Mouse (Mus musculus) CH12.LX (cell line): ENCODE results near the gene Gm26558. TPM values are rescaled to one million over a fixed set of nuclear protein-coding genes. Genes with fewer than 3 reads are reported as not detected.

ENCODE experiments used
- DNase-seq: peaks from one replicate; pipeline ENCODE4 v3.0.0-alpha.2; 2013; ENCODE audit errors: extremely low read depth
- H3K27ac ChIP-seq: 2 replicates; pipeline ENCODE4 v1.5.1; 2012; ENCODE audit warnings: low read depth, mild to moderate bottlenecking, control low read depth, moderate library complexity; ENCODE audit not compliant: insufficient read depth
- H3K27me3 ChIP-seq: replicated peaks from 2 replicates; pipeline ENCODE3; 2012; ENCODE audit warnings: inconsistent platforms
- H3K36me3 ChIP-seq, 2 experiments: replicated peaks in 1 of 2; 2 replicates each; pipeline versions ENCODE3 to v1.6.1; 2012; ENCODE audit warnings: inconsistent platforms in 1 of 2, low read length in 1 of 2, mild to moderate bottlenecking in 1 of 2, mixed read lengths in 1 of 2, moderate library complexity in 1 of 2; ENCODE audit not compliant: control insufficient read depth in 1 of 2, insufficient read depth in 1 of 2
- H3K4me1 ChIP-seq, 2 experiments: 2 replicates each; pipeline ENCODE4 v1.6.1; 2012; ENCODE audit warnings: inconsistent platforms in 1 of 2, moderate library complexity in 1 of 2; ENCODE audit not compliant: insufficient read depth in 2 of 2, control insufficient read depth in 1 of 2
- H3K4me2 ChIP-seq: 2 replicates; pipeline ENCODE4 v1.6.1; 2012; ENCODE audit warnings: low read depth, mild to moderate bottlenecking, control low read depth; ENCODE audit not compliant: poor library complexity, insufficient read depth, severe bottlenecking
- H3K4me3 ChIP-seq, 3 experiments: fragments of 150-350 bp in 1 of 3; sonication (generic) in 1 of 3; replicated peaks in 1 of 3; 2 replicates each; pipeline versions ENCODE3 to v1.5.1; 2011 to 2012; ENCODE audit warnings: low read depth in 2 of 3, low read length in 2 of 3, mild to moderate bottlenecking in 2 of 3, moderate library complexity in 2 of 3, control low read depth in 1 of 3, improper control_type of control experiment in 1 of 3, inconsistent platforms in 1 of 3, mixed read lengths in 1 of 3; ENCODE audit not compliant: poor library complexity in 1 of 3
- H3K79me2 ChIP-seq: replicated peaks from 2 replicates; pipeline ENCODE4 v1.6.1; 2012; ENCODE audit warnings: mild to moderate bottlenecking, moderate library complexity; ENCODE audit not compliant: control insufficient read depth, poor library complexity, insufficient read depth, severe bottlenecking; ENCODE audit errors: extremely low read depth
- H3K9ac ChIP-seq: 2 replicates; pipeline ENCODE4 v1.6.1; 2012; ENCODE audit warnings: low read depth, mild to moderate bottlenecking, control low read depth, moderate library complexity; ENCODE audit not compliant: insufficient read depth
- H3K9me3 ChIP-seq: replicated peaks from 2 replicates; pipeline ENCODE3; 2012; ENCODE audit warnings: low read length, inconsistent platforms, mixed read lengths
- BHLHE40 ChIP-seq: IDR thresholded peaks from 2 replicates; pipeline ENCODE4 v1.6.1; 2011; ENCODE audit warnings: mild to moderate bottlenecking, low read depth, low read length, improper control_type of control experiment
- CHD2 ChIP-seq: IDR thresholded peaks from 2 replicates; pipeline ENCODE4 v1.6.1; 2011; ENCODE audit warnings: low read length, improper control_type of control experiment
- CTCF ChIP-seq, 2 experiments: IDR thresholded peaks in 1 of 2; conservative IDR thresholded peaks in 1 of 2; 2 replicates each; pipeline ENCODE4 v1.5.1; 2011 to 2012; ENCODE audit warnings: low read depth in 2 of 2, low read length in 2 of 2, improper control_type of control experiment in 1 of 2, inconsistent platforms in 1 of 2, mild to moderate bottlenecking in 1 of 2, moderate library complexity in 1 of 2
- EP300 ChIP-seq: IDR thresholded peaks from 2 replicates; pipeline ENCODE4 v1.6.1; 2011; ENCODE audit warnings: low read length, improper control_type of control experiment
- HCFC1 ChIP-seq: IDR thresholded peaks from 2 replicates; pipeline ENCODE4 v1.6.1; 2012; ENCODE audit warnings: low read depth, mild to moderate bottlenecking, inconsistent platforms, low read length, improper control_type of control experiment
- IRF4 ChIP-seq: IDR thresholded peaks from 2 replicates; pipeline ENCODE4 v1.6.1; 2014; ENCODE audit warnings: low read depth, mild to moderate bottlenecking, inconsistent platforms, low read length, improper control_type of control experiment
- JUN ChIP-seq: IDR thresholded peaks from 2 replicates; pipeline ENCODE4 v1.6.1; 2011; ENCODE audit warnings: low read depth, mild to moderate bottlenecking, low read length, improper control_type of control experiment, moderate library complexity; ENCODE audit not compliant: insufficient read depth
- JUND ChIP-seq: conservative IDR thresholded peaks from 2 replicates; pipeline ENCODE4 v1.6.1; 2011; ENCODE audit warnings: low read depth, low read length, improper control_type of control experiment
- MAFK ChIP-seq: IDR thresholded peaks from 2 replicates; pipeline ENCODE4 v1.6.1; 2011; ENCODE audit warnings: low read length, improper control_type of control experiment; ENCODE audit not compliant: insufficient replicate concordance
- MAX ChIP-seq: IDR thresholded peaks from 2 replicates; pipeline ENCODE4 v1.6.1; 2011; ENCODE audit warnings: low read length, improper control_type of control experiment
- MAZ ChIP-seq: IDR thresholded peaks from 2 replicates; pipeline ENCODE4 v1.6.1; 2012; ENCODE audit warnings: low read depth, mild to moderate bottlenecking, inconsistent platforms, low read length, improper control_type of control experiment, moderate library complexity
- NELFE ChIP-seq: IDR thresholded peaks from 2 replicates; pipeline ENCODE4 v1.6.1; 2011; ENCODE audit warnings: low read depth, low read length, improper control_type of control experiment
- NRF1 ChIP-seq: IDR thresholded peaks from 2 replicates; pipeline ENCODE4 v1.6.1; 2014; ENCODE audit warnings: low read depth, mild to moderate bottlenecking, inconsistent platforms, low read length, improper control_type of control experiment, moderate library complexity
- PAX5 ChIP-seq: IDR thresholded peaks from 2 replicates; pipeline ENCODE4 v1.6.1; 2012; ENCODE audit warnings: low read length, inconsistent platforms, mixed read lengths
- RAD21 ChIP-seq: IDR thresholded peaks from 2 replicates; pipeline ENCODE4 v1.6.1; 2011; ENCODE audit warnings: low read depth, mild to moderate bottlenecking, low read length, improper control_type of control experiment, moderate library complexity
- USF1 ChIP-seq: IDR thresholded peaks from 2 replicates; pipeline ENCODE4 v1.6.1; 2014; ENCODE audit warnings: low read depth, mild to moderate bottlenecking, inconsistent platforms, low read length, improper control_type of control experiment
- ZC3H11A ChIP-seq: IDR thresholded peaks from 2 replicates; pipeline ENCODE4 v1.6.1; 2012; ENCODE audit warnings: low read depth, mild to moderate bottlenecking, inconsistent platforms, low read length, improper control_type of control experiment
- ZMIZ1 ChIP-seq: IDR thresholded peaks from 2 replicates; pipeline ENCODE4 v1.6.1; 2012; ENCODE audit warnings: low read depth, mild to moderate bottlenecking, inconsistent platforms, low read length, improper control_type of control experiment
- ZNF384 ChIP-seq: IDR thresholded peaks from 2 replicates; pipeline ENCODE4 v1.6.1; 2012; ENCODE audit warnings: low read depth, low read length, improper control_type of control experiment, inconsistent platforms
- dilution Hi-C: fragments of 300-500 bp; cut with MboI; formaldehyde crosslinking; loops from 2 replicates; pipeline ENCODE4 v1.14.3; 2020; ENCODE audit warnings: low sequenced_read_pairs; ENCODE audit not compliant: extremely low pct_unique_long_range_greater_than_20kb, extremely low pct_ligation_motif_present
- in situ Hi-C: fragments of 300-500 bp; cut with MboI; formaldehyde crosslinking; loops from 3 replicates; pipeline ENCODE4 v1.14.3; 2019; ENCODE audit warnings: low sequenced_read_pairs, low pct_ligation_motif_present, low pct_unique_long_range_greater_than_20kb, mixed read lengths
- polyA plus RNA-seq: library from polyadenylated mRNA; unstranded; fragments of >175 nt; gene quantifications from 2 replicates; pipeline ENCODE4 v1.2.1, GENCODE M21; 2012; ENCODE audit warnings: low read depth; ENCODE audit not compliant: insufficient read length
- total RNA-seq, 2 experiments: library from RNA; depleted of rRNA; stranded (reverse); fragments of 300-350 nt in 1 of 2; fragments of >200 nt in 1 of 2; gene quantifications; 2 replicates each; pipeline ENCODE4 v1.2.3; 2012 to 2014

Gm26558 gene
- total and polyA plus RNA-seq, 3 experiments: 0.64 TPM; not detected in 2

- no peak for TF ChIP-seq ZC3H11A
- no peak; the same call in 1 of the 2 replicates for TF ChIP-seq ZNF384
- TF ChIP-seq CHD2: no peak
- no peak for TF ChIP-seq USF1
- no peak for TF ChIP-seq CTCF (conservative IDR thresholded peaks at IDR 0.05 in 1 of 2, IDR thresholded peaks at IDR 0.05 in 1 of 2; ENCODE audit: low read depth in 2 of 2, low read length in 2 of 2)
- TF ChIP-seq RAD21: no peak
- no peak for TF ChIP-seq MAX
- TF ChIP-seq JUN: no peak
- no peak for TF ChIP-seq ZMIZ1
- Histone ChIP-seq H3K9ac (no peak overlapping the region), H3K4me1 (peaks cover 18 to 44% of the 10 kb centered on the region in 2 experiments; a peak in 3 of 4 replicates), H3K9me3 (no peaks in the 10 kb centered on the region), H3K36me3 (peaks cover 0 to 43% of the 10 kb centered on the region in 2 experiments), H3K79me2 (peaks cover 60% of the 10 kb centered on the region), H3K4me2 (no peak overlapping the region), H3K27ac (no peak overlapping the region), H3K4me3 (no peak overlapping the region), H3K27me3 (no peaks in the 10 kb centered on the region)
- dilution Hi-C loops (no loop called here), in situ Hi-C loops (no loop called here)
- no peak for DNase-seq
Measured at GRCm38 (mm10) chr2:70672476-70672875, 10.6 kb upstream of the Gm26558 start.

GRCm38 (mm10) chr2:70669896-70670295, 8.0 kb upstream of the Gm26558 start:
- H3K4me1 ChIP-seq: peaks cover 26 to 70% of the 10 kb centered on the region in 2 experiments; a peak in 3 of 4 replicates
- no peak for DNase-seq
- in situ Hi-C loops: no loop called here

GRCm38 (mm10) chr2:70669241-70669640, 7.3 kb upstream of the Gm26558 start:
- Histone ChIP-seq H3K9ac (no peak overlapping the region), H3K27ac (no peak overlapping the region), H3K9me3 (no peaks in the 10 kb centered on the region), H3K4me2 (no peak overlapping the region), H3K4me3 (no peak overlapping the region), H3K79me2 (peaks cover 79% of the 10 kb centered on the region), H3K27me3 (no peaks in the 10 kb centered on the region), H3K36me3 (peaks cover 3 to 44% of the 10 kb centered on the region in 2 experiments), H3K4me1 (peaks cover 26 to 75% of the 10 kb centered on the region in 2 experiments; a peak in 3 of 4 replicates)
- TF ChIP-seq EP300 (peak; percentile 26; the same call in 1 of the 2 replicates), ZMIZ1 (no peak), ZNF384 (peak; percentile 71; the same call in 1 of the 2 replicates), IRF4 (peak; percentile 52; the same call in 1 of the 2 replicates)
- dilution Hi-C loops (no loop called here), in situ Hi-C loops (no loop called here)
- DNase-seq: no peak

More at GRCm38 (mm10) chr2:70669896-70670295, 8.0 kb upstream of the Gm26558 start:
- TF ChIP-seq MAZ (no peak), NRF1 (no peak), CTCF (conservative IDR thresholded peaks at IDR 0.05 in 1 of 2, IDR thresholded peaks at IDR 0.05 in 1 of 2; ENCODE audit: low read depth in 2 of 2, low read length in 2 of 2) (no peak), NELFE (no peak), EP300 (no peak), HCFC1 (no peak), ZC3H11A (no peak), PAX5 (no peak), RAD21 (no peak), JUND (no peak), BHLHE40 (no peak), MAFK (no peak)
- peaks cover 78% of the 10 kb centered on the region for H3K79me2 ChIP-seq
- no peak overlapping the region for H3K27ac ChIP-seq
- H3K36me3 ChIP-seq: peaks cover 3 to 42% of the 10 kb centered on the region in 2 experiments
- no peak overlapping the region for H3K9ac ChIP-seq
- no peaks in the 10 kb centered on the region for H3K9me3 ChIP-seq
- no peaks in the 10 kb centered on the region for H3K27me3 ChIP-seq
- H3K4me3 ChIP-seq: no peak overlapping the region
- no peak overlapping the region; the same call in 1 of the 2 replicates for H3K4me2 ChIP-seq
- dilution Hi-C loops: no loop called here
